Mouse (Mus musculus): ENCODE results near the gene Marcksl1.

The Marcksl1 gene

GRCm38 (mm10) chr4:129558321-129558955 is 45.1 kb downstream of the Marcksl1 start:
- DNase-seq, result no peak

GRCm38 (mm10) chr4:129561184-129561583 is 47.8 kb downstream of the Marcksl1 start:
- no peak for DNase-seq

GRCm38 (mm10) chr4:129563718-129564117 is 50.3 kb downstream of the Marcksl1 start:
- DNase-seq, result no peak

- no peak for DNase-seq
These were observed 51.8 kb downstream of the Marcksl1 start for GRCm38 (mm10) chr4:129565139-129565538.
